Mouse (Mus musculus): Measurements from ENCODE around the gene Hp.

DNA sequence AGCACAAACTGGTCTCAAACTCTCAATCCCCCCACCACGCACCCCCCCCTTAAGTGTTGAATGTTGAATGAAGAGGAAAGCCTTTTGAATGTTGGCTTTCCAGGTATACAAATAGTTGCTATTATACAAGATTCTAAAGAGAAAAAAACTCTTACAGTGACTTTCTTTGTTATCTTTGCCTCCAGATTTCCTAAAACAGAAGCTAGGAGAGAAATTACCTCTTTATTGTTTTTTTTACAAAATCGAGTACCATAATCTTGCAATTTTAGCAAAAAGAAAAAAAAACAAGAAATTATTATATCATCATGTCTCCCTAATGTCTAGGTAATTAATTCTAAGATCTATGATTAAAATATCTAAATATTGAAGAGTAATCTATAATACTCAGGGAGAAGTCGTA is 36.6 kb upstream of the Hp start:
- TF ChIP-seq POLR2A (IDR thresholded peaks at IDR 0.05; ENCODE audit: low read depth, low read length) (no peak), CTCF (IDR thresholded peaks at IDR 0.05; ENCODE audit: extremely low read depth, insufficient read depth, insufficient read length, insufficient replicate concordance) (no peak)
